Mouse (Mus musculus): ENCODE results near the gene Znhit6.

DNA sequence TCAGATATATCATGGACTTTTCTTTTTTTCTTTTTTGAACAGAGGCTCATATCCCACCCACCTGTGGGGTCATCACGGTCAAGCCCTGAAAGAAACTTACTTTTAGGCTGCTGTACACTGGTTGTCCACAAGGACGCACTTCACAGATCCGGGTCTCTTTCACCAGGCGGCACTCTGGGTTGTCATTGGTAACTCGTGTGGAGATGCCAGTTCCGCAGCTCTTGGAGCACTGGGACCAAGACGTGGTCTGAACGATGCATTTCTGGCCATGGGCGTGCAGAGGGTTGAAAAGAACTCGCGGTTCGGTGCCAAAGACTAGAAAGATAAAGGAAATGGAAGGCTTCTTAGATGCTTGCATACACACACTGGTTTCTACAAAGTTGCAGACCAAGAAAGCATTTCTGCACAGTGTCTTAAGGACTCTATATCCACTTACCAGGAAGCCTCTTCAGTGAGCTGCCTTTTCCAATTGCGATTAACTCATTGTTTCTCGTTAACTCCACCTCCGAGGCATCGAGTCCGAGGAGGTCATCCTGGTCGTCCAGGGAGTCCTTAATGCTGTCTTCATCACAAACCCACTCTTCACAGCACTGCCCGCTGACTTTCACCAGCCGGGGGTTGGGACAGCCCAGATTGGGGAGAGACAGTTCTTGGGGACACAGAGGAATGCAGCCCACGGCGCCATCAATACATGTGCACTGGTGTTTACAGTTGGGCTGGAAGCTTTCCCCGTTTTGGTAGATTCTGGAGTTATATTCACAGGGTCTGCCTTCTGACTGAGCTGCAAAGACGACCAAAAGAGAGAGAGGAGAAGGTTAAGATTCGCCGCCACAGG is 72.3 kb downstream of the Znhit6 start:
- TF ChIP-seq NRF1 (IDR thresholded peaks at IDR 0.05; ENCODE audit: low read depth, low read length) (no peak), E2F4 (IDR thresholded peaks at IDR 0.05; ENCODE audit: insufficient replicate concordance, low read depth, low read length) (no peak), EP300 (IDR thresholded peaks at IDR 0.05; ENCODE audit: low read length) (no peak)
